8 mouse cellular contexts compared by ENCODE assay signal in the genomic region with DNA sequence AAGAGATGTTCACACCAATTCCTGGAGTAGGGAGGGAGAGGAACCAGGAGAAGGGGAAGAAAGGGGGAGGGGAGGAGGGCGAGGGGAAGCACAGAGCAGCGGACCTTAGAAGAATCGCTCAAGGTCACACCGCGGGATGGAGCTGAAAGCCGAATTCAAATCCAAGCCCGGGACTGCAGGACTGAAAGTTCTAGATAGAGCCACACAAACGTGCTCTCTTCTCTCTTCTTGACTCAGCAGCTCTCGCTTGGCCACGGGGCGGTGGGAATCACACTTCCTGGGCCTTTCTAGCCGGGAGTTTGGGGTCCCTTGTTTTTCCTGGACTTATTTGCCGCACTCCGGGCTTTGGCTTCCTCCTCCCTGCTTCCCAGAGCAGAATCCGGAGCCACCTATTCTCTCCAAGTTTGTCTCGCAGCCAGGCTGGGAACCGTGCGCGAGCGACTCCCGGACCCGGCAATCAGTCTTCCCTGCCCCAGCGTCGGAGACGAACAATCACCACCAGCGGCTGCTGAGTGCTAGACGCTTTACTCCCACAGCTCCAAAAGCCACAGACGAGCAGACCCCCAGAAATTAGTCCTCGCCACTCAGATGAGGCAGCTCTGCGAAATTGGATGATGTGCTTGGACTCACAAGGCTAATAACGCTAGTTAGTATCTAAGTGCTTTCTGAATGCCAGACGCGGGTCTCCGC. TPM values are rescaled to one million over a fixed set of nuclear protein-coding genes. Genes with fewer than 3 reads are reported as not detected.
A peak's percentile ranks its signal among the peaks of the same experiment; 100 is the strongest.
DNase-seq lines count a peak whose midpoint lies in the region; ATAC-seq and TF ChIP-seq lines count a peak whose summit lies in the region.

No protein-coding gene starts in this region.

- peak overlapping the region; percentile 92 for H3K4me2 ChIP-seq in lung, embryonic 14.5 days
- H3K4me2 ChIP-seq in forebrain, embryonic 15.5 days (replicated peaks), result peak overlapping the region; percentile 83
- H3K4me2 ChIP-seq in kidney, embryonic 15.5 days, result peak overlapping the region; percentile 91
- peak overlapping the region; percentile 71 for H3K4me2 ChIP-seq in midbrain, embryonic 12.5 days (replicated peaks)

- H3K27ac ChIP-seq in lung, embryonic 14.5 days (ENCODE audit: low read depth), result no peak overlapping the region
- peak overlapping the region; percentile 96; the same call in 1 of the 2 replicates for H3K27ac ChIP-seq in forebrain, embryonic 15.5 days (replicated peaks)
- H3K27ac ChIP-seq in kidney, embryonic 15.5 days, result peak overlapping the region; percentile 95
- peak overlapping the region; percentile 100 for H3K27ac ChIP-seq in midbrain, embryonic 12.5 days (replicated peaks)

- TF ChIP-seq CTCF in lung, embryonic 14.5 days (IDR thresholded peaks at IDR 0.05; ENCODE audit: low read depth), result no peak

- WGBS in lung, embryonic 14.5 days, result 2% methylated on average over 34 of the region's 34 CpGs
- under 1% methylated on average over 34 of the region's 34 CpGs for WGBS in forebrain, embryonic 15.5 days
- under 1% methylated on average over 34 of the region's 34 CpGs for WGBS in kidney, embryonic 15.5 days
- WGBS in midbrain, embryonic 12.5 days, result under 1% methylated on average over 34 of the region's 34 CpGs

- H3K4me3 ChIP-seq in lung, embryonic 14.5 days (ENCODE audit: low read depth, low read length), result peak overlapping the region; percentile 60
- H3K4me3 ChIP-seq in forebrain, embryonic 15.5 days, result peak overlapping the region; percentile 76
- H3K4me3 ChIP-seq in kidney, embryonic 15.5 days (replicated peaks), result peak overlapping the region; percentile 73
- H3K4me3 ChIP-seq in midbrain, embryonic 12.5 days, result peak overlapping the region; percentile 75

- H3K27me3 ChIP-seq in lung, embryonic 14.5 days (ENCODE audit: insufficient read depth, low read length), result peaks cover 4% of the 10 kb centered on the region; the same call in 1 of the 2 replicates
- H3K27me3 ChIP-seq in forebrain, embryonic 15.5 days, result no peaks in the 10 kb centered on the region
- peaks cover 17% of the 10 kb centered on the region for H3K27me3 ChIP-seq in kidney, embryonic 15.5 days
- 0 out of 2 replicates have a peak, but pooled peaks cover under 1% of the 10 kb centered on the region for H3K27me3 ChIP-seq in midbrain, embryonic 12.5 days

- H3K9ac ChIP-seq in lung, embryonic 14.5 days, result peak overlapping the region; percentile 75
- peak overlapping the region; percentile 93 for H3K9ac ChIP-seq in forebrain, embryonic 15.5 days (replicated peaks)
- peak overlapping the region; percentile 77 for H3K9ac ChIP-seq in kidney, embryonic 15.5 days
- peak overlapping the region; percentile 96 for H3K9ac ChIP-seq in midbrain, embryonic 12.5 days (replicated peaks)

- no peak for ATAC-seq in lung, embryonic 14.5 days (ENCODE audit: insufficient read depth)
- no peak for ATAC-seq in forebrain, embryonic 15.5 days (replicated peaks)
- ATAC-seq in kidney, embryonic 15.5 days (replicated peaks; ENCODE audit: low FRiP score), result no peak
- ATAC-seq in midbrain, embryonic 12.5 days (ENCODE audit: low FRiP score, low read depth), result no peak

- H3K9me3 ChIP-seq in lung, embryonic 14.5 days (ENCODE audit: low read depth, low read length), result no peaks in the 10 kb centered on the region
- H3K9me3 ChIP-seq in forebrain, embryonic 15.5 days, result no peaks in the 10 kb centered on the region
- H3K9me3 ChIP-seq in kidney, embryonic 15.5 days (replicated peaks), result no peaks in the 10 kb centered on the region
- no peaks in the 10 kb centered on the region for H3K9me3 ChIP-seq in midbrain, embryonic 12.5 days

- peaks cover 11% of the 10 kb centered on the region for H3K4me1 ChIP-seq in lung, embryonic 14.5 days (ENCODE audit: insufficient read depth)
- peaks cover 55% of the 10 kb centered on the region for H3K4me1 ChIP-seq in forebrain, embryonic 15.5 days
- H3K4me1 ChIP-seq in kidney, embryonic 15.5 days, result peaks cover 72% of the 10 kb centered on the region
- H3K4me1 ChIP-seq in midbrain, embryonic 12.5 days, result peaks cover 66% of the 10 kb centered on the region

- no peaks in the 10 kb centered on the region for H3K36me3 ChIP-seq in lung, embryonic 14.5 days (ENCODE audit: insufficient read depth)
- no peaks in the 10 kb centered on the region for H3K36me3 ChIP-seq in forebrain, embryonic 15.5 days
- H3K36me3 ChIP-seq in kidney, embryonic 15.5 days, result no peaks in the 10 kb centered on the region
- no peaks in the 10 kb centered on the region for H3K36me3 ChIP-seq in midbrain, embryonic 12.5 days

- DNase-seq in lung, embryonic 14.5 days, result peak; percentile 63
- DNase-seq in lung, adult 18-20 months, result no peak
- DNase-seq in brain, adult 2 months (ENCODE audit: low read depth, low spot score), result peak; percentile 33
- DNase-seq in urinary bladder, postnatal 10 days (ENCODE audit: low spot score), result no peak
- no peak for DNase-seq in frontal cortex, postnatal 14 days (ENCODE audit: low spot score in 2 of 2)

RNA-seq across cellular contexts. Expression of a gene that starts 1.4 kb away (rescaled TPM):
- 13.7 and 16.6 TPM in 2 replicates for polyA plus RNA-seq in lung, embryonic 14.5 days (2014; fragmentation: Nextera tagmentation; extraction: Ambion mirVana)
- 24.7 and 25.6 TPM in 2 replicates for polyA plus RNA-seq in forebrain, embryonic 15.5 days (2015; fragmentation: Nextera tagmentation; extraction: Ambion mirVana)
- 56.8 and 58.0 TPM in 2 replicates for polyA plus RNA-seq in kidney, embryonic 15.5 days (2015; fragmentation: Nextera tagmentation; extraction: Ambion mirVana)
- 122 and 126 TPM in 2 replicates for polyA plus RNA-seq in midbrain, embryonic 12.5 days (2016; fragmentation: Nextera tagmentation; extraction: Ambion mirVana)

Comparison
In these comparisons a context has a peak if more than half of its experiments do, and no peak if none do; other contexts are left out.
1. DNase-seq: peak in lung, embryonic 14.5 days (single experiment) and brain, adult 2 months (single experiment); none in lung, adult 18-20 months (0 of 2), urinary bladder, postnatal 10 days (single experiment) and frontal cortex, postnatal 14 days (0 of 2).
2. Peak in every context shown above with its lines, with median percentiles within 50 percentile points of each other: H3K4me2 ChIP-seq, H3K4me3 ChIP-seq and H3K9ac ChIP-seq.